Mouse (Mus musculus): Measurements from ENCODE around the gene Plcl2. TPM values are rescaled to one million over a fixed set of nuclear protein-coding genes. Genes with fewer than 3 reads are reported as not detected.
A peak's percentile ranks its signal among the peaks of the same experiment; 100 is the strongest.

Plcl2 gene
- total RNA-seq, 2 experiments from 2014 or later = 51.0 to 57.3 TPM

DNA sequence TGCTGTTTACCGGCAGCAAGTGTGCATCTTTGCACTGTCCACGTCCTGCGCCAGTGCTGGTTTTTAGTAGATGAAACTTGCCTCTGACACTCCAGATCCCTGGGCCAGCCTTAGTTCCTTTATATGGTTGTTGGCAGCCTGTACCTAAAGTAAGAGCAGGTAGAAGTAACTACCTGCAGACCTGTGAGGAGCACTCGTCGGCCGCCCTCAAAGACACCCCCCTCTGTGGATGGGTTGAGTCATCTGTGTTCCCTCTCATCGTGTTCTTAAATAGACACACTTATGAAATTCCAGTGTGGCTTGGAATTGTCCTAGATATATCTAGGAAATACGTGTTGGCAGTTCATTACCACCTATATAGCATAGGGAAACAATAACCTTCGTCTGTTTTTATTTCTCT is 158.4 kb downstream of the Plcl2 start:
- no peak for DNase-seq (ENCODE audit: low spot score in 2 of 2)

- no peak for DNase-seq (ENCODE audit: low spot score in 2 of 2)
These were observed 159.5 kb downstream of the Plcl2 start for GRCm38 (mm10) chr17:50668681-50669208.

DNA sequence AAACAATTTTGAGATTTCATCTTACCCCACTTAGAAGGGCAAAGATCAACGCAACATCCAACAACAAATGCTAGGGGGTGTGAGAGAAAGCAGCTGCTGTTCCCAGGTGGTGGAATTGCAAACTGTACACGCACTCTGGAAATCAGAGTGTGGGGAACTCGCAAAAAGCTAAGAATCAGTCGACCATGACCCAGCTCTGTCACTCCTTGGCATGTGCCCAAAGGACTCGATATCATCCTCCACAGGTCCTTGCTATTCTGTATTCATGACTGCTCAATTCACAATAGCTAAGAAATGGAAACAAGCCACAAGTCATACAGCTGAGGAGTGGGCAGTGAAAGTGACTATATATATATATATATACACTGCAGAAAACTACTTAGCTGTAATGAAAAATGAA is 162.2 kb downstream of the Plcl2 start:
- no peak for DNase-seq (ENCODE audit: low spot score in 2 of 2)

GRCm38 (mm10) chr17:50674580-50674979 is 165.4 kb downstream of the Plcl2 start:
- DNase-seq (ENCODE audit: low spot score in 2 of 2) = no peak

GRCm38 (mm10) chr17:50675231-50675630 is 166.0 kb downstream of the Plcl2 start:
- DNase-seq (ENCODE audit: low spot score in 2 of 2) = no peak

GRCm38 (mm10) chr17:50677334-50677733 is 168.1 kb downstream of the Plcl2 start:
- DNase-seq (ENCODE audit: low spot score in 2 of 2) = no peak

DNA sequence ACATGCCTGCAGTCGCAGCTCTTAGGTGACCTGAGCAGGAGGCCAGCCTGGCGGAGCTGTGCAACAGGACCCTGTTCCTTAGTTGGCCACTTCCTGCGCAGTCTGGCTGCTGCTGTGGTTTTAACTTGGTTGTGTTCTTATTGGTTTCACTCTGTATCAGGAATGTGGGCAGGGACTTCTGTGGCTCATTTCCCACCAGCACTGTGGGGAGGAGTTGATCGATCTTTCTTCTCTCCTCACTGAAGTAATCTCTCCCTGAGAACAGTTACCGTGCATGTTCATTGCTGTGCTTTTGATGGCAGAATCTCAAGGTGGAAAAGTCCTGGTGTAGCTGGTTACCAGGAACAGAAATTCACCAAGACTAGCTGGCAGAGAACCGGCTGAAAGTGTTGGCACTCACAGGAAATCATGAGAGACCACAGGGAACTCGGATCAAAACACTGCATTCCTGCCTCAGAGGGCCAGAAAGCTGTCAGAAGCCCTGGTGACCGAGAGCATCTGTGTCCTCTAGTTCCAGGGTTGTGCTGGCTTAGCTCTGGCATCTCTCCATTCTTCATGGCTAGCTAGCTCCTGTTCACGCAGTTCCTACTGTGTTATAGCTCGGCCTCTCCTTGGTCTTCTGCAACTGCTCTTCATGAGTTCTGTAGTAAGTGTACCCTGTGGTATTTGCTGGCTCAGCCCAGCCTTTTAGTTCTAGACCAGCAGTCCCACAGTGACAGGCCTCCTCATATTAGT is 168.9 kb downstream of the Plcl2 start:
- peak in 1 of 2 experiments; percentile 18 for DNase-seq (ENCODE audit: low spot score in 2 of 2)

DNA sequence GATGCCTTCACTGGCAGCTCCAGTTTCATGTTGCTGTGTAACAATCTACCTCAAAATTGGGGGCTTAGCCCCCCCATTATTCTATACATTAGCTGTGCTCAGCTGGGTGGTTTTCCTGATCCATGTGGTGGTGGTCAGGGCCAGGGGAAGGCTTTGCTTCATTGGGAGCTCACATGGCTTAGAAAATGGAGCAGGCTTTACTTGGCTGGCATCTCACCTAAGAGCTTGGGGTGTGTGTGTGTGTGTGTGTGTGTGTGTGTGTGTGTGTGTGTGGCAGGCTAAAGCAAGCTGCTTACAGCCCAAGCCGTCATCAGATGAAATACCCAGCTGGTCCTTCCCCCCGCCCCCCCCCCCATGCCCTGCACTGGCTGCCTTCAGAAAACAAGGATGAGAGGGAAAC is 169.5 kb downstream of the Plcl2 start:
- DNase-seq (ENCODE audit: low spot score in 2 of 2) = no peak

DNA sequence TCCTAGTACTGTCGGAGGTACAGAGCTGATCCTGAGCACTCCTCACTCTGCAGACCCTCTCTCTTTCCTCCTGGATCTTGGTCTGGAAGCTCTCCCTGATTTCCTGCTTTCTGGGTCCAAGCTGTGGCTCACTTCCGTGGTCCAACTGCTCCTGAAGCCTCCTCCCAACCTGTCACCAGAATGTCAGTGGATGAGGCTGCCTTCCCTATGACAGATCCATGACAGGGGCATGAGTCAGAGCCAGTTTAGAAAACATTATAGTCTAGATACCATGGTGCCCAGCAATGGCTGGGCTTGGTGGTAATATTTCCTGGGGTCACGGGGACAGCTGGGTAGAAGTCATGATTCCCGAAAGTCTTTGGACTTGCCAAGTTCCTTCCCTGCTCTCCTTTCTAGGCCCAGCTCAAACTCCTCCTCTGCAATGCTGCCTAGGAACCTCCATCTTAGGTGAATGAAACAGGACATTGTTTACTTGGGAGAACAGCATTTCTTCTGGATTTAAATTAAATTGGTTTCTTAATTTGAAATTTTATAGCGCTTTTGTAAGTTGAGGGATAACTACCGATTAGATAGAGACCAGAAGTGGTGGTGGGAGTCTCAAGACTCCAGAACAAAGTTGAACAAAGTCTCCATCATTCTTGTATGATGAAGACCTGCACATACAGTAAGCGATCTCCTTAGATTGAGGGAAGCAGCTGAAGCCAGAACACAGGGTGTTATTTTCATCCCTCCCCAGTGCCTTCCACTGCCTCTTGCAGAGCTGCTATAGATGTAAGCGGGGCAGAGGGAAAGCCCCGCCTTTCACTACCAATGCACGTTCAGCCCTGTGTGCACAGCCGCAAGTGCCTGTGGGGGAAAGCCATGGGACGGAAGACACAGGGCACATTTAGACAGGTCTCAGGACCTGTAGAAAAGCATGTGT is 170.7 kb downstream of the Plcl2 start:
- no peak for DNase-seq (ENCODE audit: low spot score in 2 of 2)

GRCm38 (mm10) chr17:50682696-50683095 is 173.5 kb downstream of the Plcl2 start:
- DNase-seq (ENCODE audit: low spot score in 2 of 2) = no peak

- peak in 1 of 2 experiments; percentile 3 for DNase-seq (ENCODE audit: low spot score in 2 of 2)
These were observed 175.9 kb downstream of the Plcl2 start for GRCm38 (mm10) chr17:50684960-50685645.

DNA sequence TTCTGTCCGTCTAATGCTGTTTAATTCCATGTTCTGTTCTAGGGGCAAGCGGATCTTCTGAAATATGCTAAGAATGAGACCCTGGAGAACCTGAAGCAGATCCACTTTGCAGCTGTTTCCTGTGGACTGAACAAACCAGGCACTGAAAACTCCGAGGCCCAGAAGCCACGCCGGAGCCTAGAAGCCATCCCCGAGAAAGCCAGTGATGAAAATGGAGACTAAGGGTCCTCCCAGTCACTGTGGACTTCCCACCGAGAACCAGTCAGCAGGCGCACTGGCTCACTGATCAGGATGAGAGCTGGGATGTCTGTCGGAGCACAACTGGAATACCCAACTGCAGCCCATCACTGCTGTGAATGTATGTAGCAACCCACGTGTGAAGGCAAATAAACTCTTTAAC is 178.5 kb downstream of the Plcl2 start:
- peak in 1 of 2 experiments; percentile 1 for DNase-seq (ENCODE audit: low spot score in 2 of 2)

DNA sequence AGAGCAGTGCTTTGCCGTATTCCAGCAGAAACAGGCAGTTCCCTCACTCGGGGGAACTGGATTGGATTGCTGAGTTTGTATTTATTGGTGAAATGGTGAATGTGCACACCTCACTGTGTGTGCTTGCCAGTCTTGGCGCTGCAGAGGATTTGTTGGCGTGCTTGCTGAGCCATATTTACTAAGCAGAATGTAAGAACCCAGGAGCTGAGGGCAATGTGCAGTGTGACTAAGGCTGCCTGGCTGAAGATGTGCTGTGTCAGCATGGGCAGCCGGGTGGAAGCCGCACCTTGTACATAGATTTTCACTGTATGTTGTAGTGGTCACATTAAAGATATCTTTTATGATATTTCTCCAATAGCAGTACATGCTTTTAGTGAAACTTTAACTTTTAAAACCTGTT is 178.9 kb downstream of the Plcl2 start:
- peak; percentile 19 to 32 for DNase-seq (ENCODE audit: low spot score in 2 of 2)

DNA sequence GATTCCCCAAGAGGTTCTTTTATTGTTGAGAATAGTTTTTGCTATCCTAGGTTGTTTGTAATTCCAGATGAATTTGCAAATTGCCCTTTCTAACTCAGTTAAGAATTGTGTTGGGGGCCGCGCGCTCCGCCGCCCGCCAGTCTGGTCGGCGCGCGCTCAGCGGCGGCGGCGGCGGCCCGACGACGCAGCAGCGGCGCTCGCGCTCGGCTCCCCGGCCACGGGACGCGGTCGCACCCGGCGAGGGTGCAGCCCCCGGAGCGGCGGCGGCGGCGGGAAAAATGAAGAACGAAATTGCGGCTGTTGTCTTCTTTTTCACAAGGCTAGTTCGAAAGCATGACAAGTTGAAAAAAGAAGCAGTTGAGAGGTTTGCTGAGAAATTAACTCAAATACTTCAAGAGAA is 189.2 kb downstream of the Plcl2 start:
- peak in 1 of 2 experiments; percentile 0 for DNase-seq (ENCODE audit: low spot score in 2 of 2)

- no peak for DNase-seq (ENCODE audit: low spot score in 2 of 2)
These were observed 201.5 kb downstream of the Plcl2 start for GRCm38 (mm10) chr17:50710497-50711222.

DNA sequence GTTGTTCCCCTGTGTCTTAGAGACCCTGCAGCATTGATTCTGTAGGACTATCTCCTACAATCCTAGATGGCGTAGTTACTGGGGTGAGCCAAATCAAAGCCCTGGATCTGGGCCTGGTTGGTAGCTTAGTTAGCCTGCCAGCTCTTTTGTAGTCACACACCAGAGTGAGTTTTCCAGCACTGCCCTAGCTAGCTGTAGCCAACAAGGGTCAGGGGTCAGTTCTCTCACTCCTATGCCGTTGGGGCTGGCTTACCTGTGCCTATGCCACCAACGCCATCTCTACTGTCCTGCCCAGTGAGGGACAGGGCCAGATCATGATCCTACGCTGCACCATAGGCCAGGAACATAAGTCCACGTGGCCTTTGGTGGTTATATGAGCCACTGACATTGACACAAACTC is 208.4 kb downstream of the Plcl2 start:
- no peak for DNase-seq (ENCODE audit: low spot score in 2 of 2)

- no peak for DNase-seq (ENCODE audit: low spot score in 2 of 2)
These were observed 215.2 kb downstream of the Plcl2 start for GRCm38 (mm10) chr17:50724376-50724775.

DNA sequence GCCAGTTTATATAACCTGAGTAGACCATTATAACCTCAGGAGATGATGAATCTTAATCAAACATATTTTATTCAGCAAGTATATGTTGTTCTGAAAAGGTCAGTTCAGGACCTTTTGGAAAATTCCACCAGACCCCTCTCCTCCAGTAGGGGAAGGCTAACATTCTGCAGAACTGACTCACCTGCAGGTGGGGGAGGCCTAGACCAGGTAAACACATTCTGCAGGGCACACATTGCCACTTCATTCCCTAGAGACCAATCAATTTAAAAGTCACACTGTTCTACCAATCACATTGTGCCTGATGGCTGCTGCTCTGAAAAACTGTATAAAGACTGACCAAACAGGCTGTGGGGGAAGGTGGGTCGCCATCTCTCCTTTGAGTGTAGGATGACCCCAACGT is 217.1 kb downstream of the Plcl2 start:
- no peak for DNase-seq (ENCODE audit: low spot score in 2 of 2)

DNA sequence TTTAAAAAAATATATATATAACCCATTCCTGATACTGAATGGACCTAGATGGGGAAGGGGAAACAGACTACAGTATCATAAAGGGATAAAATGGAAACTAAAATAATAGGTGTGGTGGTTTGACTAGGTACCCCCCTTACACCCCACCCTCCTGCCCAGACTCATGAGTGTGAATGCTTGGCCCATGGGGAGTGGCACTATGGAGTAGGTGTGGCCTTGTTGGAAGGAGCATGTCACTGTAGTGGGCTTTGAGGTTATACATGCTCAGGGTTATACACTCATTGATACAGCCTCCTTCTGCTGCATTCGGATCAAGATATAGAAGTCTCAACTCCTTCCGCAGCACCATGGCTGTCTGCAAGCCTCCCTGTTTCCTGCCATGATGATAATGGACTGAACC is 219.8 kb downstream of the Plcl2 start:
- DNase-seq (ENCODE audit: low spot score in 2 of 2) = no peak

DNA sequence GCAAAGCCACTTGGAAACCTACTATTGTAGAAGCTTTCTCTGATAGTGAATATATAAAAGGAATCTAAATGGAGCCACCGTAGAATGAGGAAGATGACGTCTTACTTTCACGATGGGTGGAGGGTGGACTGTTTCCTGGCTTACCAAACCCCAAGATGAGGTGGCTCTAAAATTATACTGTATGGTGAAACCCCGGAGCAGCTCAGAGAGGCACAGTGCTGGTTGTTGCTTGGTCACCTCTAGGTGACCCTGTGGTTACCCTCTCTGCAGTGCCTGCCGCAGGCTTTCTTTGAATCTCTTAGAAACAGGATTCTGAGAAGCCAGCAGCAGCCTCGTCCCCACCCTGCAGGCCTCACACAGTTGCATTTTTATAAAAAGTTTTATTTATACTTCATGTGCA is 220.4 kb downstream of the Plcl2 start:
- no peak for DNase-seq (ENCODE audit: low spot score in 2 of 2)

DNA sequence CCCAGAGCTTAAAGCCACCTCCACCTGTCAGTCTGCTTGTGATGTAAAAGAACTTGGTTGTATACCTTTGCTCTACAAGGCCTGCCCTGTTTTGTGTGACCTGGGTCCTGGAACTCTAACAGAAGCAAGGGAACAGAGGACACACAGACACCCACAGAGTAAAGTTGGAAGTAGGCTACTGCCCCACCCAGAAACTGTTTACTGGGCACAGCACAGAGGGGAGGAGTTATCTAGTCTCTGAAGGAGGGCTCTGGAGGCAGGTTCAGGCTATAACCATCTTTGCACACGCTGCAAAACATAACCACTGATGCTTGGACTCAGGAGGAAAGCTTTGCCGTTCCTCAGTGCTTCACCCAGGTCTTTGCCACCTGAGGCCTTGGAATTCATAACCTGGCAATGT is 221.7 kb downstream of the Plcl2 start:
- no peak for DNase-seq (ENCODE audit: low spot score in 2 of 2)

Measured in layer of hippocampus, postnatal 14 days (tissue).